Mouse (Mus musculus) cerebral cortex, adult 2 months (tissue): Measurements from ENCODE around the gene P4htm.

Experiments
- WGBS: fragments of 180-500 bp; shearing (Covaris S2); methylation state at CpG from one replicate; pipeline ENCODE4 v1.1.7; 2018; 5-methylcytosine and 5-hydroxymethylcytosine counted together

The P4htm gene

GRCm38 (mm10) chr9:108596998-108597764 is at the start of gene P4htm:
Gene P4htm (minus strand): TSS chr9:108597667.
- 2% methylated on average over 69 of the region's 69 CpGs for WGBS

GRCm38 (mm10) chr9:108639825-108640224 is 42.4 kb upstream of the P4htm start:
- WGBS = 89% methylated on average over 2 of the region's 2 CpGs

- 81% methylated on average over 2 of the region's 2 CpGs for WGBS
Observed at GRCm38 (mm10) chr9:108635415-108635814, 37.9 kb upstream of the P4htm start.

GRCm38 (mm10) chr9:108633846-108634245 is 36.4 kb upstream of the P4htm start:
- 42% methylated on average over 2 of the region's 2 CpGs for WGBS

- WGBS = 77% methylated on average over 5 of the region's 5 CpGs
Observed at GRCm38 (mm10) chr9:108632375-108632774, 34.9 kb upstream of the P4htm start.

- WGBS = 89% methylated on average over 5 of the region's 5 CpGs
Observed at GRCm38 (mm10) chr9:108631631-108632256, 34.3 kb upstream of the P4htm start.

GRCm38 (mm10) chr9:108630683-108631082 is 33.2 kb upstream of the P4htm start:
- WGBS = 73% methylated on average over 1 of the region's 1 CpGs

GRCm38 (mm10) chr9:108628141-108628540 is 30.7 kb upstream of the P4htm start:
- WGBS = 72% methylated on average over 4 of the region's 4 CpGs

- 16% methylated on average over 2 of the region's 2 CpGs for WGBS
Observed at GRCm38 (mm10) chr9:108626498-108626897, 29.0 kb upstream of the P4htm start.

GRCm38 (mm10) chr9:108617301-108617700 is 19.8 kb upstream of the P4htm start:
- WGBS = 88% methylated on average over 1 of the region's 1 CpGs

- 56% methylated on average over 10 of the region's 10 CpGs for WGBS
Observed at GRCm38 (mm10) chr9:108611488-108611887, 14.0 kb upstream of the P4htm start.

- WGBS = 86% methylated on average over 4 of the region's 4 CpGs
Observed at GRCm38 (mm10) chr9:108608889-108609288, 11.4 kb upstream of the P4htm start.

GRCm38 (mm10) chr9:108607929-108608328 is 10.5 kb upstream of the P4htm start:
- WGBS = 82% methylated on average over 5 of the region's 5 CpGs

- 69% methylated on average over 4 of the region's 4 CpGs for WGBS
Observed at GRCm38 (mm10) chr9:108601986-108602385, 4.5 kb upstream of the P4htm start.

- WGBS = 45% methylated on average over 2 of the region's 2 CpGs
Observed at GRCm38 (mm10) chr9:108600011-108600410, 2.5 kb upstream of the P4htm start.

- 80% methylated on average over 4 of the region's 4 CpGs for WGBS
Observed at GRCm38 (mm10) chr9:108599021-108599566, 1.6 kb upstream of the P4htm start.

- WGBS = 80% methylated on average over 3 of the region's 3 CpGs
Observed at GRCm38 (mm10) chr9:108594354-108594753, 3.1 kb downstream of the P4htm start.

GRCm38 (mm10) chr9:108591462-108591861 is 6.0 kb downstream of the P4htm start:
- WGBS = 63% methylated on average over 4 of the region's 4 CpGs

- 63% methylated on average over 5 of the region's 5 CpGs for WGBS
Observed at GRCm38 (mm10) chr9:108589229-108589628, 8.2 kb downstream of the P4htm start.

GRCm38 (mm10) chr9:108587571-108588180 is 9.8 kb downstream of the P4htm start:
- WGBS = 10% methylated on average over 14 of the region's 14 CpGs

GRCm38 (mm10) chr9:108579344-108579690 is 18.1 kb downstream of the P4htm start:
- 51% methylated on average over 5 of the region's 5 CpGs for WGBS

- WGBS = 6% methylated on average over 51 of the region's 51 CpGs
Observed at GRCm38 (mm10) chr9:108578545-108579343, 18.7 kb downstream of the P4htm start, which contains the start of gene Wdr6. Gene Wdr6 (minus strand): TSS chr9:108578739.
